Mouse (Mus musculus) frontal cortex, adult (tissue): ENCODE measurements around the gene Msmp.
"Not testable (repeated sequence)": the region's sequence is repeated elsewhere in the genome, so short reads cannot be mapped to it uniquely, and the experiment has no call there.

ENCODE experiments used
- ATAC-seq: cut with Nextera tagmentation; 2 replicates; pipeline ENCODE4 v1.9.2; 2017; ENCODE audit warnings: mild to moderate bottlenecking, moderate library complexity, mixed read lengths; ENCODE audit not compliant: low TSS enrichment

Msmp gene

DNA sequence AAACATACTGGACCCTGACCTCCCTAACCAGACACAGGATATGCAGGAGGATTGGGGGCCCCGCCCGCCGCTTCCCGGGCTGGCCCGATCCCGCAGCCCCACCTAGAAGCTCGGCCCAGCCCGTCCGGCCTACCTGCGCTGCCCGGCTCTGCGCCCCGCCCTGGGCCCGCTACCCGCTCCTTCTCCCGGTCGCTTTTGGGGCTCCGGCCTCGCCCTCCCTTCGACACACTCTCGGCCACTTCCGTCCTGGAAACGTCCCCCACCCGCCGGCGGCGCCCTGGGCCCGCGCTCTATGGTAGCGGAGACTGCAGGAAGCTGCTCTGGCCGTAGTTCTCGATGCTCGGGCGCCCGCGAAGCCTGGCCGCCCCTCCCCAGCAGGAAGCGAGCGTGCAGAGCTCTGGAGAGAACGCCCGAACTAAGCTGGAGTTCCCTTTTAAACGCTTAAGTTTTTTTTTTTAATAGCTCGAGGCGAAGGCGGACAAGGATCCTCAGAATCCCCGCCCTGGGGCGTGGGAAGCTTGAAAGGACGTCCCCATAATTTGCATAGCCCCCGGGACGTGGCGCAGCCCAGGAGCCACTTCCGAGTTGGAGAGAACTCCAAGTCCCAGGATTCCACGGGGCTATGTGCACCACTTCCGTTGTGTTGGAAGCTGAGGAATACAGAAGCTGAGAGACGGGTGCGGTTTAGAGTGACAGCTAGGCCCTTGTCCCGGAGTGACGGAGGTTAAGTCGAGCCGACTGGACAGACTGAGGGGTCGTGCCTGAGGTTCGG is 22.1 kb downstream of the Msmp start, which contains the start of the genes Creb3 and Tln1:
Gene Creb3, plus strand, starts transcription at position 336 of the 772 bp plus-strand sequence.
Gene Tln1, minus strand, starts transcription at position 695 of the 772 bp plus-strand sequence.
- peak; percentile 86 for ATAC-seq

DNA sequence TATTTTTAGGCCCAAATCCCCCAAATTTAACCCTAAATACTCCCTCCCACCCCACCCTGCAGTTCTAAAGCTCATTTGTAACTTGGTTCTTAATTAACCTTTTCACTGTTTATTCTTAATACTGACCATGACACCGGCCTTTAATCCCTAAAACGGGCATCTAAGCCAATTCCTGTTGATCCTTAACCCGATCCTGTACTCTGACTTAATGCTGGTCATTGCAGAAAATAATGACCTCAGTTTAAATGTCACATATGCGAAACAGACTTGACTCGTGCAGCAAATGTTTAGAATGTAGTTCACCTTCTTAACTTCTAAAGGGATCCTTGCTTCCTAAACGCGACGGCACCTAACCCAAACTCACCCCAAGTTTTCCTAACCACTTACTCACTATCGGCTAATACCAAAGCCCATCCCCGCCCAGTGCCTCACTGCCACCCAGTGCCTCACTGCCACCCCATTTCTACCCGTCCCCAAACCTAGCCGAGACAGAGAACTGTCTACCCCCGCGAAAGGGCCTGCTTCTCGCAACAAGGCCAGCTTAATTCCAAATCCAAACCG is 22.8 kb downstream of the Msmp start:
- peak; percentile 7; the same call in 1 of the 2 replicates for ATAC-seq

DNA sequence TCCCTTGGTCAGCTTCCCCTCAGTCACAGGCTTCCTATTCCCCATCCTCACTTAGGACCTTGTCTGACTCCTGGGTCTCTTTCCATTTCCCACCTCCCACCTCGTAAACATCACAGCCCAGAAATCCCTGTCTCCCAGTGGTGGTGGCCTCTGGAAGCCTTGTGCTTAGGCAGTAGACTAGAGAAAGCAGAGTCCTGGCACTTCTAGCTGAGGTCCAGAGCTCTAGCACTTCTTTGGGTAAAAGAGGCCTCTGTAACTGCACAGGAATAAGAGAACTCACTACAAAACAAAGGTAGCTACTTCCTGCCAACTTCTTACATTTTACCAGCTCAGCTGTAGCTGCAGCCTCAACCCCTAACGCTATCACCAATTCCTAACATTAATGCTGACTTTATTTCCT is 23.3 kb downstream of the Msmp start:
- ATAC-seq = no peak

DNA sequence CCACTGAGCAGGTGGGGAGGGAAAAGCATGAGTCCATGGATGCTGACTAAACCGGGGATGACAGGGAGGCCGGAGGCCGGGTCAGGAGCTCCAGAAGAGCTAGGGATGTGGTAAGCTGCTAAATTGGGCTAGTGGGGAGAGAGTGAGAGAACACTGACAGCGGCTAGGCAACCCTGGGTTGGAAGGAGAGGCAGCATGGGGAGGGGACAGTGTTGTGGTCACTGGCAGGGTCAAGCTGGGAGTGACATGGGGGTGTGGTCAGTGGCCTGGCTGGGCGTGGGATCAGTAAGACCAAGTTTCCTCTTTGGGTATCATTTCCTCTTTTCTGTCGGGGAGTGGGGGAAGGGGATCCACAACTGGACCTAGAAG is 24.1 kb downstream of the Msmp start:
- ATAC-seq = no peak

DNA sequence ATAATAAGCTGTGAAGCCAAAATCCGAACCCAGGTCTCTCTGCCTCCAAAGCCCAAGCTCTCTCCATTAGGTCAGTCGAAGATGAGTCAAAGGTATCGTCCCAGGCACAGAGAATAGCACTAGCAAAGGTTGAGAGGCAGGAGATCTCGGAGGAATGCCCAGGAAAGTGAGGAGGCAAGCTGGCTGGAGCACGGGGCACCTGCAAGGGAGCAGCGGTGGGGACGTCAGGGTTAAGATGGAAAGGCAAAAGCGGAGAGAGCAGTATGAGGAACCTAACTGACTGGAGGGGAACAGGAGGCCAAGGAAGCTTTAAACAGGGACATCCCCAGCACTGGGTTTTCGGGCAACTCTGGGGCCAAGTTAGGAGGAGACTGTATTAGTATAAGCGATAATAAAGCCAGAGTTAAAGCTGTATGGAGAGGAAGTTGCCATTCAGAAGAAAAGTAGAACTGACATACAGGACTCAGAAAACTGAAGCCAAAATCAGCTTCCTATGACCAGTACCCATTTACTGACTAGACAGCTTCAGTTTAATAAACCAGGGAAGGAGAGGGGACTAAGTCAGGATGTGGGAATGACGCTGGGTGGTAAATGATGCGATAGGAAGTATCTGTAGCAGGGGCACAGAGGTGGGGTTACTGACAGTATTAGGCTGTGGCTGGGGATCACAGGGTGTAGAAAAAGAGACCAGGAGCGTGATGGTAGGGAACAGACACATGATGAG is 24.6 kb downstream of the Msmp start:
- no peak for ATAC-seq

DNA sequence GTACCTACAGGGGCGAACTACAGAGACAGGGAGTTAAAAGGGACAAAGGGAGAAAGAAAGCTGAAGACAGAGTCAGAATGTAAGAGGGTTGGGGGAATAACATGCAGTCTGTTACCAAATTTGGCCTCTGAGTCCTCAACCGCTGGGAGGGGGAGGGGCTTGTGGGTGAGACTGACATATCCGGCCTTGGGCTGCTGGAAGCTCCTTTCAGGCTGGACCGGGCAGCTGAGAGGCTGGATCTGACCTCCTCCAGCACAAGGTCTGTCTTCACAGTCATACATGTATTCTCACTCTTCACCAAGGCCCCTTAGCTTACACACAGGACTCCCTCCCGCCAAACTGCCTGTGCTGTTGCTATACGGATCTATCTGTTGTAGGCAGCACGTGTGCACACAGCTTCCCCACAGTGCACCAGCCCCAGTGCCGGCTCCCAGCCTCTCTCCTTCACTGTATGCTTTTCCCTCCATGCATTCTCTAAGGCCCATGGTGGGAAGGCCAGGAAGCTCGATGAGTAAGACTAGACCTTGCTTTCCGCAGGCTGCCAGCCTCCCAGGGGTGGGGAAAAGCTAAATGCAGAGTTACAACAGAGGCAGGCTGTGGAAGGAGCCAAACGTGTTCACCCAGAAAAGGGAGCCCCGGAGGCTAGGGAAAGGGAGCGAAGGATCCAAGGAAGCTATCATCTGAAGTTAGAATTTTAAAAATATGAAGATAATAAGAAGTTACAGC is 25.5 kb downstream of the Msmp start:
- no peak for ATAC-seq

DNA sequence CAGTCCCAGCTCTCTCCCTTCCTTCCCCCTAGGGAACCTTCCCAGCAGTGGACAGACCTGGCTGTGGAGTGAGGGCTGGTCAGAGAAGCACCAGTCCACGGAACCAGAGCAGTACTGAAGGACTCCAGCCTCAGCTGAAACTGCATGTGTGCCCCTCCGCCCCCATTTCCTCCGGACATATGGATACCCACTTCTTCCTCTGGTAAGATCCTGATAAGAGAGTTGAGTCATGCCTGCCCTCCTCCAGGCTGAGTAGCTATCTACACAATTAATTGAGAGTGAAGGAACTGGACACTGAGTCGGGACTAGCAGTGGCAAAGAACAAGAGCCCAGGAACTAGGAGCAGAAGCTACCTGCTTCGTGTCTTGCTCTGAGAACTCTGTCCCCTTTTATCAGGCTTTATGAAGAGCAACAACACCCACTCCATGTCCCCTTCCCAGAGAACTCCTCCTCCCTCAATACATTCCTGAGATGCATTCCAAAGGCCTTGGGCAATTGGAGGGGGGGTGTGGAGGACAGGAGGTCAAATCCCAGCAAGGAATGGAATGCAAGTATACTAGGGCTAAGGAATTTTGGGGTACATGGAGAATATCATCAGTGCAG is 26.2 kb downstream of the Msmp start:
- ATAC-seq = no peak

DNA sequence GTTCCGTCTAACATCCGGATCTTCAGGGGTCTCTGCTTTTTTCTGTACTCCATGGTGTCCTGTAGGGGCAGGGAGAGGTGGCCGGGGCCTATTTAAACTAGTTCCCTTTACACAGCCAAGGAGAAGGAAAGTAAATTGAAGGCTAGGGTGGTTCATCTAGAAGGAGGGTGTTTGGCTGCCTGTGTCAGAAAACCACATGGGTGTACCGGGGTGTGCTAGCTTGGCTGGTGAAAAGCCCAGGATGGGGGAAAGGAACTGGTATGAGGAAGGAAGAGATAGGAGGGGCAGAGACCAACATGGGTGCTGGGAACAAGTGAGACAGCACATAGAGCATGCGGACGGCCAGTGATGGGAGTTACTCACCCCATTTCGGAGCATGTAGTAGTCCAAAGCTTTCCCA is 28.4 kb downstream of the Msmp start:
- no peak for ATAC-seq

DNA sequence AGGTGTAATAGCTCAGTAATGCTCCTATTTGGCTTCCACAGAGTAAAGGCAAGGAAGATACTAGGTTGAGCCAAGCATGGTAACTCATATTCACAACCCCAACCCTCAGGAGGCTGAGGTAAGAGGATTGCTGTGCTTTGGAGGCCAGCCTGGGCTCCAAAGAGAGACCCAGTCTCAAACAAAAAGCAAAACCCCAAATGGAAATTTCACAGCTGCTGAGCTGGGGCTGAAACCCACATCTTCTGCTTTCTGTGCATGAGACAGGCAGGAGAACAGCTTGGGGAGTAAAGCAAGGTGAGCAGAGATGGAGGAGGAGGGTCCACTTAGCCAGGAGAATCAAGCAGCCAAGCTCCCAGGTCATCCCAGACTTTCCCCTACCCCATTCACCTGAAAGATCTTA is 30.4 kb downstream of the Msmp start:
- ATAC-seq = no peak

DNA sequence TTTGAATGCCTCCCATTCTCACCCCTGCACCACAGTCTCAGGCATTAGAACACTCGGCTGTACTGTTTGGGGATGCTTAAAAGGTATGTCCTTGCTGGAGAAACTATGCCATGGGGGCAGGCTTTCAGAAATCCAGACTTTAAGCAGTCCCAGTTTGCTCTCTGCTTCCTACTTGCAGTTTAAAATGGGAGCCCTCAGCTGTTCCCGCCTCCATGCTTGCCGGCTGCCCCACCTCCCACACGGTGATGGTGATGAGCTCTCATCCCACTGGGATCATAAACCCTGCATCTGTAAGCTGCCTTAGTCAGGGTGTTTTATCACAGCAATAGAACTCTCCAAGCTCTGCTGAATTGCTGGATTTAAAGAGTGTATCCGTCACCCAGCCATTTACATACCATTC is 31.9 kb downstream of the Msmp start:
- peak; percentile 87 for ATAC-seq

DNA sequence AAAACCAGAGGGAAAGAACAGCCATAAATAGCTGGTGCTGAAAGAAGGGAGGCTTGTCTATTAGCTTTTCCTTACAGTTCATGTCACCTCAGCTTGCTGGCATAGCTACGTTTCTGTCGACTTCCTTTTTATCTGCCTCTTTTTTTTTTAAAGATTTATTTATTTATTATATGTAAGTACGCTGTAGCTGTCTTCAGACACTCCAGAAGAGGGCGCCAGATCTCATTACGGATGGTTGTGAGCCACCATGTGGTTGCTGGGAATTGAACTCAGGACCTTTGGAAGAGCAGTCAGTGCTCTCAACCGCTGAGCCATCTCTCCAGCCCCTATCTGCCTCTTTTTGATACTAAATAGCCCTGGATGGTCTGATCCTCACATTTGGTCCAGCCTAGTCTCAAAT is 32.4 kb downstream of the Msmp start:
- ATAC-seq = not testable (repeated sequence)

DNA sequence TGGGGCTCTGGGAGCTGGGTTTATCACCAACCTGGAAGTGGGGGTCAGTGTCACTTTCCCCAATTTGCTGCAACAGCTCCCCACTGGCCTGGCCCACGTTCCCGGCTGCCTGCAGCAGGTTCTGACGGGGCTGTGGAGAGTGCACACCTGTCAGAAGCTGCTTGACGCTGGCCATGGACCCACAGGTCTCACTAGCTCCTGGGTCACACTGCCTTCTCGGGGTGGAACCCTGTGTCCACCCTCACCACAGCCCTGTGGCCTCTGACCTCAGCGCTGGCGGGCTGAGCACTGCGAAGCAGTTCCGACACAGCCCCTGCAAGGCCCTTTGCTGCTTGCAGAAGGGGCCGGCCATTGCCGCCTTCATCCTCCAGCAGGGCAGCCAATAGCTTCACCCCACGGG is 35.2 kb downstream of the Msmp start:
- ATAC-seq = no peak

DNA sequence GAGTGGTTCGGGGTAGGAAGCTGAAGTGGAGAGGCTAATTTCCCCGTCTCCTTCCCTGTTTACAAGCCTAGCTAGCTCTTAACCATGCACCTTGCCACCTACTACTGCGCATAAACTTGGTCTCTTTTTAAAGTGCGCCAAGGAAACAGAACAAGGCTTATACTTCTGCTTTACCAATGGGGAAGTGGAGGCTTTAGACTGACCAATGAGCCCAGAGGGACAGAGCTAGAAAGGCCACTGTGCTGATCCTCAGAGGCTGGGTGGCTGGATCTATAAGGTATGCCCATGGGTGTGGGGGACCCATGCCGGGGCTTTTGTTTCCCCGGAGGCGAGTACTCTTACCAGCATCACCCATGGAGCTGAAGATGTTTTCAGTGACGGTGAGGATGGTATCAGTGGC is 37.1 kb downstream of the Msmp start:
- ATAC-seq = no peak

DNA sequence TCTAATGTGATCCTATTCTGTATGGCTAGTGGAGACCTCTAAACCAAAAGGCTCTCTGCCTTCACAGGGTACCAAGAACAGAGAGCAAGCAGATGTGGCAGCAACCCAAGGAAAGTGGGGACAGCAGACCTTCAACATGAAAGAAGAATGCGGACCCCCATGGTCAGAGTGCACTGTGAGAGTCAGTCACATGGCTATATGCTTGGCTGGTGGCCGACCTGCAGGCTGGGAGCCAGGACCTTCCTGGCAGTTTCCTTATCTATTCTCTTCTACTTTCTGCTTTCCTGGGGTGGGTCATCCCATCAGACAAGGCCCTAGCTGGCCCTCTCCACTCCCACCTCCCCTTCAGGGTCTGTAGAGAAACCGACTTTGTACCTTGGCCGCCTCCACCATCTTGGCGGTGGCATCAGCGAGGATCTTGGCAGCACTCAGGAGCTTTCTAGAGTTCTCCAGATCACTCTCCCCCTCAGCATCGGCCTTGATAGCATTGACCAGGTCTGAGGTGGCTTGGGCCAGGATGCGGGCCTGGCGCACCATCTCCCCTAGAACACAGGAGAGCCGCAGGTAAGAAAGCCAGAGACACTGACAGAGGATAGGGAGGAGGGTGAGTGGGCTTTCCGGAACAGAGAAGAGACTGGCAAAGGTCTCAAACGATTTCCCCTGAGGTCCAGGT is 37.8 kb downstream of the Msmp start:
- ATAC-seq = no peak

DNA sequence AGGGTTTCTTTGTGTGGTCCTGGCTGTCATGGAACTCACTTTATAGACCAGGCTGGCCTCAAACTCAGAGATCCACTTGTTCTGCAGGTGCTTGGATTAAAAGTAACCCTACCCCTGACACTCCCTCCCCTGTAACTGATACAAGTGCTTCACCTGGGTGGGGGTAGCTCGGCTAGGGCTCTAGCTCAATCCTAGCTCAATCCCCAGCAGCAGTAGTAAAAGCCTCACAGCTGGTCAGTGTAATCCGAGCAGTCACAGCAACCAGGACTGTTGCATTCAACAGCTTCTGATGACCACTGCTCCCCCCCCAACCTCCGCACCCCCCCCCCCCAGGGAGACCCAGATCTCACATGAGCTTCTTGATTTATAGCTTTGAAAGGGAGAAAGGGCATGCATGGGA is 42.2 kb downstream of the Msmp start:
- no peak for ATAC-seq

DNA sequence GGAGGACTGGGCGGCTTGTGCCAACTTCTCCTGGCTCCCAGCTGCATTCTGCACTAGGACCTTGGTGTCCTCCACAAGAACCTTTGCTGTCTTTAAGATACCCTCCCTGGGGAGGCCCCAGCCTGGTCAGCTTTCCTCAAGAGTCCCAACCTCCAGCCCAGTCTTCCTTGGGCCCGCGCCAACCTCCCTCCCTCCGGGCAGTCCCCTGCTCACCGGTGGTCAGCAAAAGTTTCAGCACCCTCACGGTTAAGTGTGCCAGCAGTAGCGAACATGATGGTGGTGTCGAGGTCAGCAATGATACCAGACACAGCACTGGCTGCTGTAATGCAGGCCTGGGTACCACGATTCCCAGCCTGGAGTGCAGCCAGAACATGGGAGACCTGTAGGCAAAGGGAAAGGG is 48.3 kb downstream of the Msmp start:
- ATAC-seq = no peak

DNA sequence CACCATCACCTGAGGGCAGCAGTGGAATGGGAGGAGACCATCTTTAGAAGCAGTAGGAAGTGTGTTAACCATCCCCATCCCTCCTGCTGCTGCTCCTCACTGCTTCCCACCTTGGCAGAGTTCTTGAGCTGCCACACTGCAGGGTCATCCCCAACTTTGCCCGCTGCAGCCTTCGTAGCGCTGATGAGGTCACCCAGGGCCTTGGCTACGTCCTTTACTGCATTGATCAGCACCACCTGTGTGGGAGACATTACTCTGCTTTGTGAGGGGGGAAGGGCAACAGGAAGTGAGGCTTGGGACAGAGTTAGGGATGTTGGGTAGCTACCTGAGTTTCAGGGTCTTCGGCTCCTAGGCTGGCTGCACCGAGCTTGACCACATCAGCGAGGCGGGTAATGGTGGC is 48.7 kb downstream of the Msmp start:
- ATAC-seq = no peak

DNA sequence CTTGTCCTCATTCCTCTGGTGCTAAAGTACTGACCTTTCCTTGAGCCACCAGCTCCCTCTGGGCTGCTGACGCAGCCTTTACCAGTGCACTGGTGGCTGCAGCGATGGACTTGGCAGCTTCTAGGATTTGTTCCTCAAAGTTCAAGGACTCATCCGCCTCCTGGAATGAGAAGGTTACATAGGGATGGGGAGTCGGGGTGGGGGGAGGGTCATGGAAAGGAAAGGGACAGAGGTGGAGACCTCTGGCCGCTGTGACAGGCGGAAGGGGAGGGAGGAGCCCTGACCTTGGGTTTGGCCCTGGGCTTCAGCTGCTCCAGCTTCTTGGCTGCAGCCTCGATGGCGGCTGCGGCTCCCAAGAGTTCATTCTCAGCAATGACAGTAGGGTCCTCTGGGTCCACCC is 51.0 kb downstream of the Msmp start:
- ATAC-seq = no peak
